Mouse (Mus musculus) liver, embryonic 16.5 days (tissue): ENCODE data around the gene Nostrin. TPM values are rescaled to one million over a fixed set of nuclear protein-coding genes. Genes with fewer than 3 reads are reported as not detected.

Experiments
- ATAC-seq: fragments of 200-750 bp; cut with Nextera tagmentation; 2 replicates; pipeline ENCODE4 v1.8.0; 2017; ENCODE audit warnings: low read depth, mild to moderate bottlenecking, moderate number of reproducible peaks, moderate library complexity
- H3K27ac ChIP-seq: fragments of 300-500 bp; sonication (generic); 2 replicates; pipeline ENCODE4 v1.5.1; 2014; ENCODE audit warnings: mild to moderate bottlenecking, low read length
- H3K27me3 ChIP-seq: fragments of 300-500 bp; sonication (generic); 2 replicates; pipeline ENCODE4 v1.6.1; 2014; ENCODE audit warnings: low read depth, low read length, mixed read lengths; ENCODE audit not compliant: control insufficient read depth, insufficient read depth
- H3K36me3 ChIP-seq: fragments of 300-500 bp; sonication (generic); 2 replicates; pipeline ENCODE4 v1.6.1; 2014; ENCODE audit warnings: mild to moderate bottlenecking; ENCODE audit not compliant: control insufficient read depth, insufficient read depth
- H3K4me1 ChIP-seq: fragments of 300-500 bp; sonication (generic); 2 replicates; pipeline ENCODE4 v1.6.1; 2014; ENCODE audit warnings: low read depth, low read length, mixed read lengths; ENCODE audit not compliant: control insufficient read depth
- H3K4me2 ChIP-seq: fragments of 300-500 bp; sonication (generic); 2 replicates; pipeline ENCODE4 v1.6.1; 2014; ENCODE audit warnings: low read depth, low read length, mixed read lengths
- H3K4me3 ChIP-seq: fragments of 300-500 bp; sonication (generic); 2 replicates; pipeline ENCODE4 v1.5.1; 2014; ENCODE audit warnings: low read depth, mild to moderate bottlenecking, low read length
- H3K9ac ChIP-seq: fragments of 300-500 bp; sonication (generic); 2 replicates; pipeline ENCODE4 v1.6.1; 2014; ENCODE audit warnings: low read depth, low read length
- H3K9me3 ChIP-seq: fragments of 300-500 bp; sonication (generic); replicated peaks from 2 replicates; pipeline ENCODE4 v1.6.1; 2016; ENCODE audit warnings: low read length; ENCODE audit not compliant: control insufficient read depth
- WGBS: fragments of 180-500 bp; shearing (Covaris S2); extraction: QIAGEN DNeasy Blood & Tissue Kit; methylation state at CpG from one replicate; pipeline ENCODE4 v1.1.7; 2014; ENCODE audit not compliant: insufficient replicate concordance; 5-methylcytosine and 5-hydroxymethylcytosine counted together
- polyA plus RNA-seq: library from polyadenylated mRNA; unstranded; fragments of >200 nt; fragmentation: Nextera tagmentation; extraction: Ambion mirVana; gene quantifications from 2 replicates; pipeline ENCODE4 v1.2.1, GENCODE M21; 2015

Gene Nostrin
- polyA plus RNA-seq, 1 experiment from 2014 or later: 7.2 TPM

GRCm38 (mm10) chr2:69137406-69138084 lies 1.9 kb downstream of the Nostrin start:
- Histone ChIP-seq H3K36me3 (no peaks in the 10 kb centered on the region), H3K27ac (no peak overlapping the region), H3K4me1 (no peaks in the 10 kb centered on the region; the same call in 1 of the 2 replicates), H3K4me3 (no peak overlapping the region), H3K27me3 (no peaks in the 10 kb centered on the region), H3K9me3 (no peaks in the 10 kb centered on the region), H3K4me2 (peak overlapping the region; percentile 49; the same call in 1 of the 2 replicates), H3K9ac (no peak overlapping the region)
- 67% methylated on average over 10 of the region's 10 CpGs for WGBS
- ATAC-seq: no peak

- ATAC-seq: no peak
- Histone ChIP-seq H3K4me3 (no peak overlapping the region), H3K4me2 (no peak overlapping the region), H3K9me3 (no peaks in the 10 kb centered on the region), H3K27me3 (no peaks in the 10 kb centered on the region), H3K4me1 (no peaks in the 10 kb centered on the region; the same call in 1 of the 2 replicates), H3K36me3 (no peaks in the 10 kb centered on the region), H3K9ac (no peak overlapping the region), H3K27ac (no peak overlapping the region)
- 62% methylated on average over 4 of the region's 4 CpGs for WGBS
These were observed 3.2 kb downstream of the Nostrin start for GRCm38 (mm10) chr2:69138759-69139158.

GRCm38 (mm10) chr2:69140215-69140614 lies 4.6 kb downstream of the Nostrin start:
- H3K27ac ChIP-seq: no peak overlapping the region

GRCm38 (mm10) chr2:69140816-69141215 lies 5.2 kb downstream of the Nostrin start:
- no peak for ATAC-seq
- H3K9me3 ChIP-seq: no peaks in the 10 kb centered on the region
- no peak overlapping the region for H3K4me2 ChIP-seq
- no peak overlapping the region for H3K4me3 ChIP-seq
- H3K27me3 ChIP-seq: no peaks in the 10 kb centered on the region
- no peaks in the 10 kb centered on the region for H3K36me3 ChIP-seq
- H3K27ac ChIP-seq: no peak overlapping the region
- 54% methylated on average over 4 of the region's 4 CpGs for WGBS
- no peak overlapping the region for H3K9ac ChIP-seq
- no peaks in the 10 kb centered on the region for H3K4me1 ChIP-seq

More at GRCm38 (mm10) chr2:69140215-69140614, 4.6 kb downstream of the Nostrin start:
- Histone ChIP-seq H3K36me3 (no peaks in the 10 kb centered on the region), H3K9ac (no peak overlapping the region), H3K9me3 (no peaks in the 10 kb centered on the region), H3K4me2 (no peak overlapping the region), H3K4me3 (no peak overlapping the region), H3K4me1 (no peaks in the 10 kb centered on the region; the same call in 1 of the 2 replicates), H3K27me3 (no peaks in the 10 kb centered on the region)
- no peak for ATAC-seq
- 47% methylated on average over 2 of the region's 2 CpGs for WGBS

- WGBS: 56% methylated on average over 3 of the region's 3 CpGs
These were observed 13.1 kb downstream of the Nostrin start for GRCm38 (mm10) chr2:69148691-69149090.

GRCm38 (mm10) chr2:69149154-69149553 lies 13.6 kb downstream of the Nostrin start:
- WGBS: 59% methylated on average over 10 of the region's 10 CpGs
- Histone ChIP-seq H3K27ac (no peak overlapping the region), H3K4me1 (no peaks in the 10 kb centered on the region), H3K9me3 (no peaks in the 10 kb centered on the region), H3K4me3 (no peak overlapping the region), H3K9ac (no peak overlapping the region), H3K36me3 (no peaks in the 10 kb centered on the region), H3K4me2 (no peak overlapping the region), H3K27me3 (no peaks in the 10 kb centered on the region)
- ATAC-seq: no peak

More at GRCm38 (mm10) chr2:69148691-69149090, 13.1 kb downstream of the Nostrin start:
- Histone ChIP-seq H3K4me2 (no peak overlapping the region), H3K9ac (no peak overlapping the region), H3K27ac (no peak overlapping the region), H3K36me3 (no peaks in the 10 kb centered on the region), H3K4me1 (no peaks in the 10 kb centered on the region), H3K4me3 (no peak overlapping the region), H3K9me3 (no peaks in the 10 kb centered on the region), H3K27me3 (no peaks in the 10 kb centered on the region)
- ATAC-seq: no peak

- H3K27ac ChIP-seq: no peak overlapping the region
- WGBS: 62% methylated on average over 5 of the region's 5 CpGs
- ATAC-seq: no peak
- no peak overlapping the region for H3K4me3 ChIP-seq
- no peaks in the 10 kb centered on the region for H3K27me3 ChIP-seq
- H3K4me1 ChIP-seq: no peaks in the 10 kb centered on the region
- no peak overlapping the region for H3K9ac ChIP-seq
- no peaks in the 10 kb centered on the region for H3K36me3 ChIP-seq
- H3K4me2 ChIP-seq: no peak overlapping the region
- H3K9me3 ChIP-seq: no peaks in the 10 kb centered on the region
These were observed 15.2 kb downstream of the Nostrin start for GRCm38 (mm10) chr2:69150841-69151240.

GRCm38 (mm10) chr2:69155861-69156260 lies 20.3 kb downstream of the Nostrin start:
- ATAC-seq: no peak
- WGBS: 60% methylated on average over 3 of the region's 3 CpGs
- H3K27ac ChIP-seq: no peak overlapping the region
- no peaks in the 10 kb centered on the region for H3K27me3 ChIP-seq
- no peaks in the 10 kb centered on the region for H3K4me1 ChIP-seq
- H3K9me3 ChIP-seq: no peaks in the 10 kb centered on the region
- H3K9ac ChIP-seq: no peak overlapping the region
- no peak overlapping the region for H3K4me3 ChIP-seq
- H3K4me2 ChIP-seq: no peak overlapping the region
- no peaks in the 10 kb centered on the region for H3K36me3 ChIP-seq

- no peak overlapping the region for H3K9ac ChIP-seq
- H3K4me3 ChIP-seq: no peak overlapping the region
- H3K27ac ChIP-seq: no peak overlapping the region
- no peaks in the 10 kb centered on the region for H3K4me1 ChIP-seq
- H3K27me3 ChIP-seq: no peaks in the 10 kb centered on the region
- no peak overlapping the region for H3K4me2 ChIP-seq
- ATAC-seq: no peak
- H3K36me3 ChIP-seq: no peaks in the 10 kb centered on the region
- 44% methylated on average over 7 of the region's 7 CpGs for WGBS
- no peaks in the 10 kb centered on the region for H3K9me3 ChIP-seq
These were observed 20.7 kb downstream of the Nostrin start for GRCm38 (mm10) chr2:69156283-69156682.
